Mouse (Mus musculus) limb, embryonic 13.5 days (tissue): Measurements from ENCODE around the gene Arhgap19. TPM values are rescaled to one million over a fixed set of nuclear protein-coding genes. Genes with fewer than 3 reads are reported as not detected.

ENCODE experiments used
- ATAC-seq: fragments of 200-750 bp; cut with Nextera tagmentation; 2 replicates; pipeline ENCODE4 v1.8.0; 2017; ENCODE audit warnings: low read depth, moderate number of reproducible peaks, moderate TSS enrichment; ENCODE audit not compliant: low FRiP score
- H3K27ac ChIP-seq: fragments of 300-500 bp; sonication (generic); 2 replicates; pipeline ENCODE4 v1.5.1; 2015; ENCODE audit warnings: inconsistent platforms, mild to moderate bottlenecking, moderate library complexity
- H3K27me3 ChIP-seq: fragments of 300-500 bp; sonication (generic); 2 replicates; pipeline ENCODE4 v1.6.1; 2015; ENCODE audit warnings: mild to moderate bottlenecking, inconsistent platforms
- H3K36me3 ChIP-seq: fragments of 300-500 bp; sonication (generic); 2 replicates; pipeline ENCODE4 v1.6.1; 2015; ENCODE audit warnings: inconsistent platforms, mild to moderate bottlenecking, moderate library complexity
- H3K4me1 ChIP-seq: fragments of 300-500 bp; sonication (generic); 2 replicates; pipeline ENCODE4 v1.6.1; 2015; ENCODE audit warnings: inconsistent platforms
- H3K4me2 ChIP-seq: fragments of 300-500 bp; sonication (generic); replicated peaks from 2 replicates; pipeline ENCODE4 v1.6.1; 2015; ENCODE audit warnings: inconsistent platforms, mild to moderate bottlenecking, moderate library complexity
- H3K4me3 ChIP-seq: fragments of 300-500 bp; sonication (generic); 2 replicates; pipeline ENCODE4 v1.5.1; 2015; ENCODE audit warnings: moderate library complexity, mild to moderate bottlenecking, inconsistent platforms
- H3K9ac ChIP-seq: fragments of 300-500 bp; sonication (generic); 2 replicates; pipeline ENCODE4 v1.6.1; 2015; ENCODE audit warnings: mild to moderate bottlenecking, inconsistent platforms
- H3K9me3 ChIP-seq: fragments of 300-500 bp; sonication (generic); 2 replicates; pipeline ENCODE4 v1.6.1; 2016; ENCODE audit warnings: inconsistent platforms
- WGBS: fragments of 180-500 bp; shearing (Covaris S2); methylation state at CpG from one replicate; pipeline ENCODE4 v1.1.7; 2015; 5-methylcytosine and 5-hydroxymethylcytosine counted together
- polyA plus RNA-seq: library from polyadenylated mRNA; unstranded; fragments of >200 nt; fragmentation: Nextera tagmentation; extraction: Ambion mirVana; gene quantifications from 2 replicates; pipeline ENCODE4 v1.2.1, GENCODE M21; 2015

The Arhgap19 gene
- polyA plus RNA-seq, 1 experiment from 2014 or later = 23.1 TPM

DNA sequence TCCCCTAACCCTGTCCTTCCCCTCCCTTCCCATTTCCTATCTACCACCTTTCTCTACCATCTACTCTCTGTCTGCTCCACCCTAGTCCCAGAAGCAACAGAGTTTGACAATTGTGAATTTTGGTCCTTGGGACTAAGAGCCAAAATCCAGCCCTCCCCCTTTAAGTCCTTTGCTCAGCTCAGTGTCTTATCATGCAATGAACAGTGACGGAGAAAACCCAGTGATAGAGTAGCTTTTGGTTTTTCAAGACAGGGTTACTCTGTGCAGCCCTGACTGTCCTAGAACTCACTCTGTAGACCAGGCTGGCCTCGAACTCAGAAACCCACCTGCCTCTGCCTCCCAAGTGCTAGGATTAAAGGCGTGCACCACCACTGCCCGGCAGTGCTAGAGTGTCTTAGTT lies 11.5 kb upstream of the Arhgap19 start:
- no peaks in the 10 kb centered on the region for H3K27me3 ChIP-seq
- 86% methylated on average over 4 of the region's 4 CpGs for WGBS
- H3K4me3 ChIP-seq = no peak overlapping the region
- no peak overlapping the region for H3K4me2 ChIP-seq
- 0 out of 2 replicates have a peak, but pooled peaks cover 2% of the 10 kb centered on the region for H3K9me3 ChIP-seq
- no peak overlapping the region for H3K9ac ChIP-seq
- H3K4me1 ChIP-seq = peaks cover 10% of the 10 kb centered on the region; the same call in 1 of the 2 replicates
- no peak overlapping the region for H3K27ac ChIP-seq
- no peaks in the 10 kb centered on the region for H3K36me3 ChIP-seq
- ATAC-seq = no peak

DNA sequence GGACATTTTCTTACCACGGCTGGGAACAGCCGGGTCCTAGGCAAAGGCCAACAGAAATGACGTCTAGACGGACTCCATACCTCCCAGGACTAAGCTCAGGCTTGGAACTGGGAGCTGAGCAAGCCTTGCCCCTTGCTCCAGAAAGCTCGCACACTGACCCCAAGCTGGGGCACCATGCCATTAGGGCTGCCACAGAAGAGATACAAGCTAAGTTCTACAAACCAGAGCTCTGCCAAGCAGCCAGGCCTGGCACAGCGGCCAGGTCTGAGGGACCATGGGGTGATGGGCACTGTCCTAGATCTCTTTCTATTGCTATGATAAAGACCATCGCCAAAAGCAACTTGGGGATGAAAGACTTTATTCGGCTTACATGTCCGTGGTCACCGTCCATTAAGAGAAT lies 10.7 kb upstream of the Arhgap19 start:
- Histone ChIP-seq H3K36me3 (no peaks in the 10 kb centered on the region), H3K9me3 (0 out of 2 replicates have a peak, but pooled peaks cover 2% of the 10 kb centered on the region), H3K4me3 (no peak overlapping the region), H3K4me2 (no peak overlapping the region), H3K27ac (no peak overlapping the region), H3K27me3 (no peaks in the 10 kb centered on the region), H3K4me1 (peaks cover 10% of the 10 kb centered on the region; the same call in 1 of the 2 replicates), H3K9ac (no peak overlapping the region)
- ATAC-seq = no peak
- WGBS = 87% methylated on average over 10 of the region's 10 CpGs

- ATAC-seq = no peak
- Histone ChIP-seq H3K27ac (no peak overlapping the region), H3K4me1 (no peaks in the 10 kb centered on the region), H3K4me3 (no peak overlapping the region), H3K9ac (no peak overlapping the region), H3K36me3 (no peaks in the 10 kb centered on the region), H3K27me3 (no peaks in the 10 kb centered on the region), H3K4me2 (no peak overlapping the region), H3K9me3 (peaks cover 10% of the 10 kb centered on the region)
- WGBS = 86% methylated on average over 5 of the region's 5 CpGs
Measured at GRCm38 (mm10) chr19:41810074-41810473, 8.2 kb upstream of the Arhgap19 start.

DNA sequence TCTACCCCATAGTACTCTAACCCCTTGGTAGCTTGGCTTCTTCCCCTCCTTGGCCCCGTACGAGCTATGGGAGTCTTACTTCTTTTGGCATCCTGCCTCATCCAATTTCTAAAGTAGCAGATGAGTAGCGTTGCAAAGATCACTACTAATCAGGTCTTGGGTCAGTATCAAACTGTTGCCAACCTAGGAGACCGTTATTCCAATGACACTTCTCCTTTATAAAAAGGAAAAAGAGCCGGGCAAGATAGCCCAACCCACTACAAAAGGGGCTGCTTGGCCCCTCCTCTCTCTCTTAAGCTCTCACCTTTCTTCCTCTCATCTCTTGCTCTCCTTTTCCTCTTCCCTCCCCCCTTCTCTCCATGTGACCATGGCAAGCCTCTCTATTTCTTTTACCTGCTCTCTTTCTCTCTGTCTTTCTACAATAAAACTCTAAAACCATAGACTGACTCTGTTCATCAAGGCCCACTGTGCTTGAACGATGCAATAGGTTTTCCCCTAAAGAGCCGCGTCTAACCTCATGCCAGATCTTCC lies 6.3 kb upstream of the Arhgap19 start:
- no peak overlapping the region for H3K9ac ChIP-seq
- no peaks in the 10 kb centered on the region for H3K36me3 ChIP-seq
- ATAC-seq = no peak
- WGBS = 87% methylated on average over 8 of the region's 8 CpGs
- peaks cover 8% of the 10 kb centered on the region for H3K9me3 ChIP-seq
- H3K4me1 ChIP-seq = no peaks in the 10 kb centered on the region
- H3K27ac ChIP-seq = no peak overlapping the region
- no peaks in the 10 kb centered on the region for H3K27me3 ChIP-seq
- H3K4me2 ChIP-seq = no peak overlapping the region
- no peak overlapping the region for H3K4me3 ChIP-seq

DNA sequence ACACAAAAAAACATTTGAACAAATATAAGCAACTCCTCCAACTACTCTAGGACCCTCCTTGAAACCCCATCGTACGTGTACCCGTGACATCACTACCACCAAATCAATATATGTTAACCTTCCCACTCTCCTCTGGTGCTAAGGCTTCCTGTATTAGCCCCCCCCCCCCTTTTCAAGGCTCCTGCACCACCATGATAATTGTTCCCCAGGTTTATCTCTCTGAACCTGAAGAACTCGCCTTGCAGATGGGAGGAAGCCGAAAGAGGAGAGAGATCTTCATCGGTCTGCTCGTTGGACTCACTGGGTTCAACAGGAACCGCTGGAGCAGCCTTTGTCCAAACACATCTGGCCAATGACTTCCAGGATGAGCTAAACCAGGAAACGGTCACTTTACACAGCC lies 5.7 kb upstream of the Arhgap19 start:
- H3K36me3 ChIP-seq = no peaks in the 10 kb centered on the region
- 91% methylated on average over 9 of the region's 9 CpGs for WGBS

DNA sequence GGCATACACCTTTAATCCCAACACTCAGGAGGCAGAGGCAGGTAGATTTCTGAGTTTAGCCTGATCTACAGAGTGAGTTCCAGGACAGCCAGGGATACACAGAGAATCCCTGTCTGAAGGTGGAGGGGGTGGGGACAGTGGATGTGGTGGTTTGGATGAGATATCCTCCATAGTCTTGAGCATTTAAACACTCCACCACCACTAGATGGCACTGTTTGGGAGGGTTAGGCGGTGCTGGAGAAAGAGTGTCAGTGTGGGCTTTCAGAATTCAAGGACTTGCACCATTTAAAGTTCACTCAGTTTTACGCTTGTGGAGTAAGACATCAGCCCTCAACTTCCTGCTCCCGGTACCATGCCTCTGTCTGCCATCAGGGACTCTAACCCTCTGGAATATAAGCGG lies 4.0 kb upstream of the Arhgap19 start:
- H3K9me3 ChIP-seq = peaks cover 8% of the 10 kb centered on the region
- H3K36me3 ChIP-seq = no peaks in the 10 kb centered on the region
- H3K27me3 ChIP-seq = no peaks in the 10 kb centered on the region
- 87% methylated on average over 4 of the region's 4 CpGs for WGBS
- no peak for ATAC-seq
- no peak overlapping the region for H3K4me2 ChIP-seq
- H3K9ac ChIP-seq = no peak overlapping the region
- no peak overlapping the region for H3K27ac ChIP-seq
- no peak overlapping the region for H3K4me3 ChIP-seq
- peaks cover 4% of the 10 kb centered on the region for H3K4me1 ChIP-seq

More for the DNA sequence above, 5.7 kb upstream of the Arhgap19 start:
- Histone ChIP-seq H3K4me2 (no peak overlapping the region), H3K4me3 (no peak overlapping the region), H3K4me1 (no peaks in the 10 kb centered on the region), H3K9ac (no peak overlapping the region), H3K27me3 (no peaks in the 10 kb centered on the region), H3K9me3 (peaks cover 8% of the 10 kb centered on the region), H3K27ac (no peak overlapping the region)
- ATAC-seq = no peak

GRCm38 (mm10) chr19:41803322-41803721 lies 1.5 kb upstream of the Arhgap19 start:
- Histone ChIP-seq H3K9ac (no peak overlapping the region), H3K4me2 (no peak overlapping the region), H3K9me3 (peaks cover 8% of the 10 kb centered on the region), H3K27ac (no peak overlapping the region), H3K4me1 (peaks cover 15% of the 10 kb centered on the region), H3K27me3 (no peaks in the 10 kb centered on the region), H3K36me3 (no peaks in the 10 kb centered on the region), H3K4me3 (no peak overlapping the region)
- no peak for ATAC-seq
- WGBS = 51% methylated on average over 7 of the region's 7 CpGs

DNA sequence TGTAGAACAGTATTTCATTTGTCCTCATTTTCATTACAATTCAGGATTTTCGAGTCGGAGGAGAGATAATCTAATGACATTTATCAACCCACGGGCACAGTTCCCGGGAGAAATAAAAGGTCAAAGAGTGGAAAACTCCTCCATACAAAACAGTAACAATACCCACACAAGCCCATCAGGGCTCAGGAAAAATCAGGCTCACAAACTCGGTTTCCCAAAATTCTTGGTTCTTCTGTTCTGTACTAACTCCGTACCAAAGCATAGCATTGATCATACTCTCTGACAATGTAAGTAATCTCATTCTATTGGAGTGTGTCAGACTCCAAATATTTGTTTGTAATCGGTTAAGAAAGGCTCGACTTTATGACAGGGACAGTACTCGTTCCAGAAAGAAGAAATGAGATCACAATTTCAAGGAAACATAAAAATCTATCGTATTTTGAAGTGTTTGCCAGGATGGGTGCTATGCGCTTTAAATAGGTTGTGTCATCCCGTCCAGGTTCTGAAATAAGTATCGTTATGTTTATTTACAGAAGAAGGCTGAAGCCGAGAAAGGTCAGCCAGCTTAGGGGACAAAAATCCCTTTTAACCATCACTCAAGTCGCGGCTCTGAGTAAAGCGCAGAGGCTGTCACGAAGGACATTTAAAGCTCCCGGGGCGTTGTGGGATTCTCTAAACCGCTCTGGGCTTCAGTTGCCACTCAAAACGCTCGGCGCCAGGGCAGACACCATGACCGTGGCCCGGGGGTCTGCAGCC lies 683 bp downstream of the Arhgap19 start:
- no peak for ATAC-seq

DNA sequence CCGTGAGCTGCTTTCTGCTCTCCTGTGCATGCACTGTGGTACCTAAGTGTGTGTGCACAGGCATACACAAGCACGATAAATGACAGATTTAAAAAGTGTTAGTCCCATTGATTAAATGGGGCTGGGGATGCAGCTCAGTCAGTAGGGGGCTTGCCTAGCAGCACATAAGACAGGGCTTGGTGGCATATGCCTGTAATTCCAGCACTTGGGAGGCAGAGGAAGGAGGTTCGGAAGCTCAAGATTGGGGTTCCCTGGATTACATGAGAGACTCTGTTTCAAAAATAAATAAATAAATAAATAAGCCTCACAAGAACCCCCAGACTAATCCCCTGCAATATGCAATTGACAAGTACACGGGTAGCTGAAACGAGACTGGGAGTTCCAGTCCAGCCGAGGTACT lies 1.4 kb downstream of the Arhgap19 start:
- ATAC-seq = no peak
- no peaks in the 10 kb centered on the region for H3K36me3 ChIP-seq
- no peaks in the 10 kb centered on the region for H3K27me3 ChIP-seq
- H3K27ac ChIP-seq = no peak overlapping the region
- peak overlapping the region; percentile 91 for H3K4me3 ChIP-seq
- peaks cover 15% of the 10 kb centered on the region for H3K4me1 ChIP-seq
- WGBS = 43% methylated on average over 6 of the region's 6 CpGs
- peaks cover under 1% of the 10 kb centered on the region for H3K9me3 ChIP-seq
- H3K4me2 ChIP-seq = peak overlapping the region; percentile 80
- H3K9ac ChIP-seq = peak overlapping the region; percentile 86

More for the DNA sequence above, 683 bp downstream of the Arhgap19 start:
- H3K4me2 ChIP-seq = peak overlapping the region; percentile 80
- peak overlapping the region; percentile 91 for H3K4me3 ChIP-seq
- 8% methylated on average over 26 of the region's 26 CpGs for WGBS
- H3K36me3 ChIP-seq = no peaks in the 10 kb centered on the region
- peak overlapping the region; percentile 67 for H3K27ac ChIP-seq
- no peaks in the 10 kb centered on the region for H3K27me3 ChIP-seq
- H3K9ac ChIP-seq = peak overlapping the region; percentile 86
- H3K4me1 ChIP-seq = peaks cover 15% of the 10 kb centered on the region
- peaks cover 8% of the 10 kb centered on the region for H3K9me3 ChIP-seq

DNA sequence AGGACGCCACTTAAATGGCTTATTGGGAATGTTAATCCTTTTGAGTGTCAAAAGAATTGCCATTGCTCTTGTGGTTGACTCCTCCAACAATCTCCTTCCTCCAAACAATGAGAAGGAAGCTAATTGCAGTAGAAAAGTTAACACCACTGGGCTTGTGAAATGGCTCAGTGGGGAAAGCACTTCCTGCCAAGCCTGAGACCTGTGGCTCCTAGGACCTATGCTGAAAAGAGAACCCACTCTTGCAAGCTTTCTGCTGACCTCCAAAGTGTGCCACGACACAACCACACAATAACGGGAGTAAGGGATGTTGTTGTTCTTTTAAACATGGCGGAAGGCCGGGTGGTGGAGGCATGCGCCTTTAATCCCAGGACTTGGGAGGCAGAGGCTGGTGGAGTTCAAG lies 4.3 kb downstream of the Arhgap19 start:
- H3K9ac ChIP-seq = no peak overlapping the region
- no peaks in the 10 kb centered on the region for H3K36me3 ChIP-seq
- no peak overlapping the region for H3K27ac ChIP-seq
- no peak for ATAC-seq
- H3K9me3 ChIP-seq = no peaks in the 10 kb centered on the region
- H3K27me3 ChIP-seq = no peaks in the 10 kb centered on the region
- H3K4me2 ChIP-seq = no peak overlapping the region
- 88% methylated on average over 6 of the region's 6 CpGs for WGBS
- H3K4me3 ChIP-seq = no peak overlapping the region
- H3K4me1 ChIP-seq = peaks cover 15% of the 10 kb centered on the region

- 69% methylated on average over 12 of the region's 12 CpGs for WGBS
- H3K36me3 ChIP-seq = no peaks in the 10 kb centered on the region
- no peaks in the 10 kb centered on the region for H3K27me3 ChIP-seq
- no peak overlapping the region for H3K4me3 ChIP-seq
- no peak overlapping the region for H3K4me2 ChIP-seq
- no peak overlapping the region for H3K27ac ChIP-seq
- peaks cover 15% of the 10 kb centered on the region for H3K4me1 ChIP-seq
- no peak overlapping the region for H3K9ac ChIP-seq
- ATAC-seq = no peak
- H3K9me3 ChIP-seq = no peaks in the 10 kb centered on the region
Measured at GRCm38 (mm10) chr19:41796789-41797327, 5.0 kb downstream of the Arhgap19 start.

DNA sequence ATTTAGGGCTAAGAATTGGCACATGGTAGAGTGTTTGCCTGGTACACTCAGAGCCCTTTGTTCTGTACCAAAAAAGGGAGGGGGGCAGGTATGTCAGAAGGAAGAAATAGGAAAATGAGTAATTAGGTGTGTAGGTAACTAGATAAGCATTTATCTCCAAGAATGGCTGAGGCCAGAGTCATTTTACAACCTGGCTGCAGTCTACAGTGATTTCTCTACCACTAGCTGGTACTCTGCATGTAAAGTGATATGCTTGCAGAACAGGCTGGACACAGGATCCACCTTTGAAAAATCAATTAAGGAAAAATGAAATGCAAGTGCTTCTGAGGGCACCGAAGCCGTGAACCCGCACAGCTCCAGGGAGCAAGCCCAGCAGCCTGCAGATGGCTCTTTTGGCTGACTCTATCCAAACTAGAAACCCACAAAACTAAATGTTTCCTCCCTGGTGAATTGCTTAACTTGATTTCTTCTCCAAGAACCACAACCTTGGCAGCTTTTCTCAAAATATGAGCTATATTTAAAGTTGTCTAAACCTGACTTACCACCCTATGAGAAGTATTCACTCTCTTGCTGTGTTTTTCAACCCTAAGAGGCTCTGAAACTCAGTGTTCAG lies 5.6 kb downstream of the Arhgap19 start:
- H3K27ac ChIP-seq = no peak overlapping the region
- H3K27me3 ChIP-seq = no peaks in the 10 kb centered on the region
- H3K36me3 ChIP-seq = peaks cover 4% of the 10 kb centered on the region
- H3K9me3 ChIP-seq = no peaks in the 10 kb centered on the region
- no peak overlapping the region for H3K4me3 ChIP-seq
- WGBS = 58% methylated on average over 3 of the region's 3 CpGs
- no peak for ATAC-seq
- peaks cover 15% of the 10 kb centered on the region for H3K4me1 ChIP-seq
- H3K4me2 ChIP-seq = no peak overlapping the region
- no peak overlapping the region for H3K9ac ChIP-seq
